In genomic region chr17:25579332-25580047, GRCm38 (mm10) we compare ENCODE assay signal across 8 mouse cellular contexts. TPM values are rescaled to one million over a fixed set of nuclear protein-coding genes. Genes with fewer than 3 reads are reported as not detected.
A peak's percentile ranks its signal among the peaks of the same experiment; 100 is the strongest.
DNase-seq lines count a peak whose midpoint lies in the region; ATAC-seq lines count a peak whose summit lies in the region.

No protein-coding gene starts in this region.

- no peaks in the 10 kb centered on the region for H3K36me3 ChIP-seq in intestine, embryonic 16.5 days (ENCODE audit: control insufficient read depth, insufficient read depth, low read length)
- H3K36me3 ChIP-seq in midbrain, embryonic 13.5 days: no peaks in the 10 kb centered on the region

- H3K27me3 ChIP-seq in intestine, embryonic 16.5 days (replicated peaks; ENCODE audit: control insufficient read depth, insufficient read depth, low read length): no peaks in the 10 kb centered on the region
- peaks cover 1% of the 10 kb centered on the region; the same call in 1 of the 2 replicates for H3K27me3 ChIP-seq in midbrain, embryonic 13.5 days

- peak overlapping the region; percentile 98 for H3K4me2 ChIP-seq in intestine, embryonic 16.5 days (ENCODE audit: low read depth, low read length)
- H3K4me2 ChIP-seq in midbrain, embryonic 13.5 days (replicated peaks): peak overlapping the region; percentile 85

- peak overlapping the region; percentile 90 for H3K9ac ChIP-seq in intestine, embryonic 16.5 days (ENCODE audit: low read depth, low read length)
- peak overlapping the region; percentile 85 for H3K9ac ChIP-seq in midbrain, embryonic 13.5 days (replicated peaks)

- 5% methylated on average over 21 of the region's 21 CpGs for WGBS in intestine, embryonic 16.5 days
- 8% methylated on average over 21 of the region's 21 CpGs for WGBS in midbrain, embryonic 13.5 days

- H3K4me3 ChIP-seq in intestine, embryonic 16.5 days (ENCODE audit: low read length): peak overlapping the region; percentile 80
- H3K4me3 ChIP-seq in midbrain, embryonic 13.5 days (replicated peaks): peak overlapping the region; percentile 72

- DNase-seq in cerebellum, postnatal 36 days: no peak
- DNase-seq in thymus, postnatal 14 days: peak; percentile 51
- DNase-seq in thymus, adult 18-20 months: no peak
- no peak for DNase-seq in left cerebral cortex, adult 8-10 months (ENCODE audit: low spot score in 2 of 2)
- no peak for DNase-seq in thymus, postnatal 25 days

- H3K9me3 ChIP-seq in intestine, embryonic 16.5 days (ENCODE audit: control insufficient read depth, low read length): no peaks in the 10 kb centered on the region
- no peaks in the 10 kb centered on the region for H3K9me3 ChIP-seq in midbrain, embryonic 13.5 days

- H3K4me1 ChIP-seq in intestine, embryonic 16.5 days (ENCODE audit: control insufficient read depth, insufficient read depth, low read length): peaks cover 10% of the 10 kb centered on the region; the same call in 1 of the 2 replicates
- peaks cover 44% of the 10 kb centered on the region for H3K4me1 ChIP-seq in midbrain, embryonic 13.5 days (replicated peaks)

- ATAC-seq in cerebellum, adult (ENCODE audit: insufficient number of reproducible peaks, low FRiP score, low TSS enrichment): peak; percentile 41; the same call in 1 of the 2 replicates
- peak; percentile 68 for ATAC-seq in intestine, embryonic 16.5 days
- peak; percentile 72 for ATAC-seq in midbrain, embryonic 13.5 days

- peak overlapping the region; percentile 71 for H3K27ac ChIP-seq in intestine, embryonic 16.5 days (ENCODE audit: low read length)
- peak overlapping the region; percentile 76 for H3K27ac ChIP-seq in midbrain, embryonic 13.5 days

RNA-seq across cellular contexts. Expression of gene Lmf1, which starts 0.6 kb away (rescaled TPM):
- polyA plus RNA-seq in intestine, embryonic 16.5 days (2015; fragmentation: Nextera tagmentation; extraction: Ambion mirVana): 39.1 and 40.6 TPM in 2 replicates
- polyA plus RNA-seq in midbrain, embryonic 13.5 days (2015; fragmentation: Nextera tagmentation; extraction: Ambion mirVana): 20.6 and 22.9 TPM in 2 replicates
- total RNA-seq in left cerebral cortex, adult 8-10 months (2022): 10 to 100 TPM; 22.0 to 26.3 (median 24.6) TPM

RNA-seq across cellular contexts. Expression of gene Sox8, which starts 9.0 kb away (rescaled TPM):
- polyA plus RNA-seq in intestine, embryonic 16.5 days (2015; fragmentation: Nextera tagmentation; extraction: Ambion mirVana): 3.6 and 4.3 TPM in 2 replicates
- polyA plus RNA-seq in midbrain, embryonic 13.5 days (2015; fragmentation: Nextera tagmentation; extraction: Ambion mirVana): 5.2 and 7.9 TPM in 2 replicates
- total RNA-seq in left cerebral cortex, adult 8-10 months (2022): 10 to 100 TPM; 49.8 to 68.7 (median 54.9) TPM
